12 mouse cellular contexts compared by ENCODE assay signal in the genomic region with DNA sequence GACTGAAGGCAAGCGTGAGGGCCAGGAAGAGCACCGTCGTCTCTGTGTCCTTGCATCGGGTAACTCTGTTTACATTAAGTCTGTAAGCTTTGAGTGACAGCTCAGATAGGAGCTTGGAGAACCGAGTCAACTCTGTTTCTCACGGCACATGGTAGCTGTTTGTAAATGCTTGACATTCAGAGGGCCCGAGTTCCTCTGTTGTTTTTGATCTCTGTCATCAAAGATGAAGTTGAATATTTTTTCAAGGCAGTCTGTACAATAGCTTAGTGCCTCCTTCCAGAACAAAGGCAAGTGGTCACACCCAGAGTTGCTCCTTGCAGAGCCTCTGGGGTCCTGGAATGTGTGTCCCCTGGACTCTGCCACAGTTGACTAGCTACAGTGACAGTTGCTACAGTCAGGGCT.
DNase-seq lines count a peak whose midpoint lies in the region; ATAC-seq and TF ChIP-seq lines count a peak whose summit lies in the region.
"Had no signal": no experiment of that assay in that cellular context is flagged by ENCODE, and none has a peak within 500 bp of the region (broad histone marks: within the 10 kb centered on the region; RNA-seq: fewer than 3 reads in every experiment).

No protein-coding gene starts in this region.

- H3K9ac ChIP-seq in heart, embryonic 12.5 days = no peak overlapping the region
- no peak overlapping the region for H3K9ac ChIP-seq in embryonic facial prominence, embryonic 14.5 days (ENCODE audit: low read depth, low read length)
- no peak overlapping the region for H3K9ac ChIP-seq in stomach, postnatal 0 days (ENCODE audit: low read length)
- H3K9ac ChIP-seq: hindbrain, embryonic 14.5 days; liver, embryonic 12.5 days had no signal

- no peak for DNase-seq in heart, postnatal 14 days
- peak; percentile 61 for DNase-seq in thymus, postnatal 0 days (ENCODE audit: low spot score)
- no peak for DNase-seq in thymus, adult 18-20 months
- peak; percentile 56 for DNase-seq in embryonic facial prominence, embryonic 14.5 days (ENCODE audit: low spot score)
- DNase-seq in stomach, postnatal 0 days (ENCODE audit: low spot score) = no peak
- DNase-seq: adrenal gland, adult 8-10 months; cerebellum, postnatal 10 days; layer of hippocampus, adult 9-11 months had no signal

- H3K4me3 ChIP-seq in heart, embryonic 12.5 days = no peak overlapping the region
- H3K4me3 ChIP-seq in embryonic facial prominence, embryonic 14.5 days (ENCODE audit: low read depth, low read length) = no peak overlapping the region
- H3K4me3 ChIP-seq in stomach, postnatal 0 days (ENCODE audit: low read depth, low read length) = no peak overlapping the region
- H3K4me3 ChIP-seq: liver, embryonic 12.5 days had no signal

- TF ChIP-seq CTCF in stomach, postnatal 0 days (IDR thresholded peaks at IDR 0.05; ENCODE audit: low read depth) = no peak

- peaks cover 50% of the 10 kb centered on the region for H3K4me1 ChIP-seq in heart, embryonic 12.5 days (replicated peaks)
- peaks cover 2% of the 10 kb centered on the region; the same call in 1 of the 2 replicates for H3K4me1 ChIP-seq in embryonic facial prominence, embryonic 14.5 days (ENCODE audit: control insufficient read depth, insufficient read depth, low read length)
- H3K4me1 ChIP-seq in stomach, postnatal 0 days (replicated peaks; ENCODE audit: control insufficient read depth, insufficient read depth) = no peaks in the 10 kb centered on the region
- H3K4me1 ChIP-seq: liver, embryonic 12.5 days had no signal

- no peak for TF ChIP-seq EP300 in stomach, postnatal 0 days (optimal IDR thresholded peaks at IDR 0.05)

- ATAC-seq in heart, embryonic 12.5 days (ENCODE audit: insufficient number of reproducible peaks, low FRiP score) = no peak
- ATAC-seq in embryonic facial prominence, embryonic 14.5 days (ENCODE audit: low read depth) = peak; percentile 81; the same call in 1 of the 2 replicates
- no peak for ATAC-seq in stomach, postnatal 0 days (ENCODE audit: low FRiP score, low TSS enrichment)
- no peak for ATAC-seq in megakaryocyte progenitor cell, adult 5-6 weeks (replicated peaks; ENCODE audit: poor library complexity)
- ATAC-seq: liver, embryonic 12.5 days had no signal

- intact Hi-C loops in heart, postnatal 14 days (cut with DNase I) = no loop called here

- no peak overlapping the region for H3K4me2 ChIP-seq in heart, embryonic 12.5 days
- H3K4me2 ChIP-seq in embryonic facial prominence, embryonic 14.5 days (ENCODE audit: low read depth, low read length) = no peak overlapping the region
- no peak overlapping the region for H3K4me2 ChIP-seq in stomach, postnatal 0 days (replicated peaks; ENCODE audit: low read depth)
- H3K4me2 ChIP-seq: hindbrain, embryonic 14.5 days; liver, embryonic 12.5 days had no signal

- peak overlapping the region; percentile 62 for H3K27ac ChIP-seq in heart, embryonic 12.5 days (ENCODE audit: poor library complexity, severe bottlenecking)
- peak overlapping the region; percentile 34; the same call in 1 of the 2 replicates for H3K27ac ChIP-seq in embryonic facial prominence, embryonic 14.5 days (replicated peaks; ENCODE audit: low read depth, low read length)
- peak overlapping the region; percentile 30 for H3K27ac ChIP-seq in stomach, postnatal 0 days (replicated peaks)
- H3K27ac ChIP-seq: hindbrain, embryonic 14.5 days; liver, embryonic 12.5 days had no signal

- WGBS in heart, embryonic 12.5 days = 7% methylated on average over 7 of the region's 7 CpGs
- 21% methylated on average over 7 of the region's 7 CpGs for WGBS in embryonic facial prominence, embryonic 14.5 days
- WGBS in stomach, postnatal 0 days = 12% methylated on average over 7 of the region's 7 CpGs

- no peaks in the 10 kb centered on the region for H3K9me3 ChIP-seq in heart, embryonic 12.5 days (replicated peaks)
- H3K9me3 ChIP-seq in embryonic facial prominence, embryonic 14.5 days (ENCODE audit: control insufficient read depth, low read length) = no peaks in the 10 kb centered on the region
- H3K9me3 ChIP-seq in stomach, postnatal 0 days (ENCODE audit: control insufficient read depth, low read length) = no peaks in the 10 kb centered on the region
- H3K9me3 ChIP-seq: liver, embryonic 12.5 days had no signal

- H3K27me3 ChIP-seq in heart, embryonic 12.5 days (replicated peaks) = no peaks in the 10 kb centered on the region
- no peaks in the 10 kb centered on the region for H3K27me3 ChIP-seq in embryonic facial prominence, embryonic 14.5 days (replicated peaks; ENCODE audit: control insufficient read depth, insufficient read depth, low read length)
- no peaks in the 10 kb centered on the region for H3K27me3 ChIP-seq in stomach, postnatal 0 days (ENCODE audit: control insufficient read depth, insufficient read depth, low read length)
- H3K27me3 ChIP-seq: liver, embryonic 12.5 days had no signal

- H3K36me3 ChIP-seq in heart, embryonic 12.5 days = no peaks in the 10 kb centered on the region
- no peaks in the 10 kb centered on the region for H3K36me3 ChIP-seq in embryonic facial prominence, embryonic 14.5 days (ENCODE audit: control insufficient read depth, insufficient read depth, low read length)
- no peaks in the 10 kb centered on the region for H3K36me3 ChIP-seq in stomach, postnatal 0 days (ENCODE audit: control insufficient read depth, insufficient read depth, low read length)
- H3K36me3 ChIP-seq: liver, embryonic 12.5 days had no signal

Comparison
In these comparisons a context has a peak if more than half of its experiments do, and no peak if none do; other contexts are left out.
1. DNase-seq: peak in thymus, postnatal 0 days (single experiment) and embryonic facial prominence, embryonic 14.5 days (single experiment); none in heart, postnatal 14 days (0 of 2), thymus, adult 18-20 months (0 of 2) and stomach, postnatal 0 days (single experiment).
2. Peak in every context shown above with its lines, with median percentiles within 50 percentile points of each other: H3K27ac ChIP-seq.